In genomic region chr5:137782776-137783522, GRCm38 (mm10) we compare ENCODE assay signal across 9 mouse cellular contexts. TPM values are rescaled to one million over a fixed set of nuclear protein-coding genes. Genes with fewer than 3 reads are reported as not detected.
DNase-seq lines count a peak whose midpoint lies in the region; ATAC-seq and TF ChIP-seq lines count a peak whose summit lies in the region.
"Had no signal": no experiment of that assay in that cellular context is flagged by ENCODE, and none has a peak within 500 bp of the region (broad histone marks: within the 10 kb centered on the region; RNA-seq: fewer than 3 reads in every experiment).

No protein-coding gene starts in this region.

- WGBS in forebrain, embryonic 12.5 days, result 88% methylated on average over 13 of the region's 13 CpGs
- WGBS in intestine, embryonic 14.5 days, result 83% methylated on average over 13 of the region's 13 CpGs
- 83% methylated on average over 13 of the region's 13 CpGs for WGBS in neural tube, embryonic 12.5 days

- H3K9ac ChIP-seq in forebrain, embryonic 12.5 days, result peak overlapping the region; percentile 98
- H3K9ac ChIP-seq in intestine, embryonic 14.5 days (ENCODE audit: low read length), result peak overlapping the region; percentile 8; the same call in 1 of the 2 replicates
- H3K9ac ChIP-seq in neural tube, embryonic 12.5 days, result peak overlapping the region; percentile 96

- DNase-seq in left cerebral cortex, adult 2 months (ENCODE audit: extremely low spot score in 1 of 2, low spot score in 2 of 2), result no peak
- DNase-seq in left cerebral cortex, postnatal 25 days (ENCODE audit: low spot score in 2 of 2), result no peak
- DNase-seq in intestine, embryonic 14.5 days (ENCODE audit: low spot score), result no peak
- no peak for DNase-seq in retina, postnatal 1 day
- DNase-seq: adrenal gland, adult 8-10 months; thymus, postnatal 25 days had no signal

- no peak for TF ChIP-seq CTCF in left cerebral cortex, adult 2 months (IDR thresholded peaks at IDR 0.05)

- H3K9me3 ChIP-seq in forebrain, embryonic 12.5 days, result no peaks in the 10 kb centered on the region
- no peaks in the 10 kb centered on the region for H3K9me3 ChIP-seq in intestine, embryonic 14.5 days (ENCODE audit: control insufficient read depth, low read length)
- H3K9me3 ChIP-seq in neural tube, embryonic 12.5 days, result no peaks in the 10 kb centered on the region

- peaks cover 50% of the 10 kb centered on the region for H3K36me3 ChIP-seq in forebrain, embryonic 12.5 days (replicated peaks)
- peaks cover 45% of the 10 kb centered on the region for H3K36me3 ChIP-seq in intestine, embryonic 14.5 days (ENCODE audit: control insufficient read depth, insufficient read depth, low read length)
- H3K36me3 ChIP-seq in neural tube, embryonic 12.5 days, result peaks cover 46% of the 10 kb centered on the region

- peak overlapping the region; percentile 92 for H3K4me2 ChIP-seq in forebrain, embryonic 12.5 days
- H3K4me2 ChIP-seq in intestine, embryonic 14.5 days (ENCODE audit: low read length), result peak overlapping the region; percentile 88
- peak overlapping the region; percentile 86 for H3K4me2 ChIP-seq in neural tube, embryonic 12.5 days (replicated peaks)

- H3K4me3 ChIP-seq in left cerebral cortex, adult 2 months, result peak overlapping the region; percentile 92; the same call in 1 of the 2 replicates
- H3K4me3 ChIP-seq in forebrain, embryonic 12.5 days (replicated peaks), result peak overlapping the region; percentile 95
- peak overlapping the region; percentile 71; the same call in 1 of the 2 replicates for H3K4me3 ChIP-seq in intestine, embryonic 14.5 days (ENCODE audit: low read depth, low read length)
- H3K4me3 ChIP-seq in neural tube, embryonic 12.5 days, result peak overlapping the region; percentile 87

- H3K27me3 ChIP-seq in forebrain, embryonic 12.5 days, result peaks cover under 1% of the 10 kb centered on the region; the same call in 1 of the 2 replicates
- H3K27me3 ChIP-seq in intestine, embryonic 14.5 days (replicated peaks; ENCODE audit: control insufficient read depth, insufficient read depth, low read length), result no peaks in the 10 kb centered on the region
- no peaks in the 10 kb centered on the region for H3K27me3 ChIP-seq in neural tube, embryonic 12.5 days (replicated peaks)

- intact Hi-C loops in left cerebral cortex, adult 2 months (cut with DNase I), result loop anchor here (10.0 kb wide), 1 partner anchor 332 kb away; the partner anchor contains the start of gene Zscan21
- intact Hi-C loops in left cerebral cortex, postnatal 25 days (cut with DNase I), result no loop called here

- no peak for ATAC-seq in forebrain, embryonic 12.5 days (ENCODE audit: low FRiP score)
- no peak for ATAC-seq in intestine, embryonic 14.5 days (replicated peaks; ENCODE audit: low FRiP score, low TSS enrichment, low read depth)
- ATAC-seq in neural tube, embryonic 12.5 days (ENCODE audit: low FRiP score, low read depth), result no peak
- no peak for ATAC-seq in megakaryocyte progenitor cell, adult 5-6 weeks (replicated peaks; ENCODE audit: poor library complexity)

- peaks cover 60% of the 10 kb centered on the region for H3K4me1 ChIP-seq in forebrain, embryonic 12.5 days
- peaks cover 44% of the 10 kb centered on the region for H3K4me1 ChIP-seq in intestine, embryonic 14.5 days (replicated peaks; ENCODE audit: control insufficient read depth, insufficient read depth, low read length)
- H3K4me1 ChIP-seq in neural tube, embryonic 12.5 days, result peaks cover 58% of the 10 kb centered on the region

- no peak overlapping the region for H3K27ac ChIP-seq in left cerebral cortex, adult 2 months
- H3K27ac ChIP-seq in forebrain, embryonic 12.5 days, result no peak overlapping the region
- H3K27ac ChIP-seq in intestine, embryonic 14.5 days (ENCODE audit: low read depth), result no peak overlapping the region
- H3K27ac ChIP-seq in neural tube, embryonic 12.5 days, result no peak overlapping the region

RNA-seq across cellular contexts. Expression of gene Ppp1r35, which starts 4.3 kb away (rescaled TPM):
- total RNA-seq in left cerebral cortex, adult 2 months (2021), result 10 to 100 TPM; 22.8 to 25.6 TPM
- total RNA-seq in left cerebral cortex, postnatal 25 days (2021), result 10 to 100 TPM; 23.4 to 27.1 TPM
- polyA plus RNA-seq in forebrain, embryonic 12.5 days (2016; fragmentation: Nextera tagmentation; extraction: Ambion mirVana), result 55.7 and 60.1 TPM in 2 replicates
- 25.5 and 35.4 TPM in 2 replicates for polyA plus RNA-seq in intestine, embryonic 14.5 days (2014; fragmentation: Nextera tagmentation; extraction: Ambion mirVana)
- 61.5 TPM in 2 replicates for polyA plus RNA-seq in neural tube, embryonic 12.5 days (2016; fragmentation: Nextera tagmentation; extraction: Ambion mirVana)
- 64.5 and 77.4 TPM in 2 replicates for total RNA-seq in megakaryocyte progenitor cell, adult 5-6 weeks (2015)
- 38.4 and 38.6 TPM in 2 replicates for total RNA-seq in megakaryocyte progenitor cell, adult 5-6 weeks (2017)

RNA-seq across cellular contexts. Expression of gene Mepce, which starts 4.5 kb away (rescaled TPM):
- total RNA-seq in left cerebral cortex, adult 2 months (2021), result 10 to 100 TPM; 40.1 to 45.2 TPM
- total RNA-seq in left cerebral cortex, postnatal 25 days (2021), result 10 to 100 TPM; 41.4 to 45.0 TPM
- 13.4 and 15.4 TPM in 2 replicates for polyA plus RNA-seq in forebrain, embryonic 12.5 days (2016; fragmentation: Nextera tagmentation; extraction: Ambion mirVana)
- 12.1 and 15.4 TPM in 2 replicates for polyA plus RNA-seq in intestine, embryonic 14.5 days (2014; fragmentation: Nextera tagmentation; extraction: Ambion mirVana)
- 11.3 and 15.4 TPM in 2 replicates for polyA plus RNA-seq in neural tube, embryonic 12.5 days (2016; fragmentation: Nextera tagmentation; extraction: Ambion mirVana)
- total RNA-seq in megakaryocyte progenitor cell, adult 5-6 weeks (2015), result 34.6 and 37.4 TPM in 2 replicates
- 13.8 and 16.7 TPM in 2 replicates for total RNA-seq in megakaryocyte progenitor cell, adult 5-6 weeks (2017)

RNA-seq across cellular contexts. Expression of gene Zcwpw1, which starts 4.6 kb away (rescaled TPM):
- 1 to 10 TPM; 5.7 to 8.2 TPM for total RNA-seq in left cerebral cortex, adult 2 months (2021)
- 1 to 10 TPM; 4.6 to 6.7 TPM for total RNA-seq in left cerebral cortex, postnatal 25 days (2021)
- polyA plus RNA-seq in forebrain, embryonic 12.5 days (2016; fragmentation: Nextera tagmentation; extraction: Ambion mirVana), result 14.6 and 15.2 TPM in 2 replicates
- 14.4 and 17.9 TPM in 2 replicates for polyA plus RNA-seq in intestine, embryonic 14.5 days (2014; fragmentation: Nextera tagmentation; extraction: Ambion mirVana)
- polyA plus RNA-seq in neural tube, embryonic 12.5 days (2016; fragmentation: Nextera tagmentation; extraction: Ambion mirVana), result 12.2 and 16.6 TPM in 2 replicates
- 6.2 and 9.1 TPM in 2 replicates for total RNA-seq in megakaryocyte progenitor cell, adult 5-6 weeks (2015)
- total RNA-seq in megakaryocyte progenitor cell, adult 5-6 weeks (2017), result 10.5 and 11.8 TPM in 2 replicates

RNA-seq across cellular contexts. Expression of gene Tsc22d4, which starts 37.4 kb away (rescaled TPM):
- total RNA-seq in left cerebral cortex, adult 2 months (2021), result 100 to 1,000 TPM; 150 to 156 TPM
- 100 to 1,000 TPM; 173 to 195 TPM for total RNA-seq in left cerebral cortex, postnatal 25 days (2021)
- 68.6 and 73.2 TPM in 2 replicates for polyA plus RNA-seq in forebrain, embryonic 12.5 days (2016; fragmentation: Nextera tagmentation; extraction: Ambion mirVana)
- 121 and 125 TPM in 2 replicates for polyA plus RNA-seq in intestine, embryonic 14.5 days (2014; fragmentation: Nextera tagmentation; extraction: Ambion mirVana)
- 68.4 and 68.7 TPM in 2 replicates for polyA plus RNA-seq in neural tube, embryonic 12.5 days (2016; fragmentation: Nextera tagmentation; extraction: Ambion mirVana)
- total RNA-seq in megakaryocyte progenitor cell, adult 5-6 weeks (2015), result 39.6 and 58.5 TPM in 2 replicates
- total RNA-seq in megakaryocyte progenitor cell, adult 5-6 weeks (2017), result 92.1 and 96.5 TPM in 2 replicates

RNA-seq across cellular contexts. Expression of gene Nyap1, which starts 41.5 kb away (rescaled TPM):
- 10 to 100 TPM; 76.3 to 81.7 TPM for total RNA-seq in left cerebral cortex, adult 2 months (2021)
- 10 to 100 TPM; 69.0 to 73.4 TPM for total RNA-seq in left cerebral cortex, postnatal 25 days (2021)
- 19.5 and 22.6 TPM in 2 replicates for polyA plus RNA-seq in forebrain, embryonic 12.5 days (2016; fragmentation: Nextera tagmentation; extraction: Ambion mirVana)
- polyA plus RNA-seq in intestine, embryonic 14.5 days (2014; fragmentation: Nextera tagmentation; extraction: Ambion mirVana), result 1.5 and 1.9 TPM in 2 replicates
- 16.4 and 21.8 TPM in 2 replicates for polyA plus RNA-seq in neural tube, embryonic 12.5 days (2016; fragmentation: Nextera tagmentation; extraction: Ambion mirVana)
- total RNA-seq in megakaryocyte progenitor cell, adult 5-6 weeks (2015), result 0.02 and 0.05 TPM in 2 replicates
- total RNA-seq in megakaryocyte progenitor cell, adult 5-6 weeks (2017), result 0.07 and 0.17 TPM in 2 replicates

Comparison
In these comparisons a context has a peak if more than half of its experiments do, and no peak if none do; other contexts are left out.
1. H3K9ac ChIP-seq: peak in every context shown above with its lines; median percentile 98 in forebrain, embryonic 12.5 days; 96 in neural tube, embryonic 12.5 days; 8 in intestine, embryonic 14.5 days.